Mouse (Mus musculus): ENCODE measurements around the gene Zfp260. TPM values are rescaled to one million over a fixed set of nuclear protein-coding genes. Genes with fewer than 3 reads are reported as not detected.
A peak's percentile ranks its signal among the peaks of the same experiment; 100 is the strongest.
"Not testable (repeated sequence)": the region's sequence is repeated elsewhere in the genome, so short reads cannot be mapped to it uniquely, and the experiment has no call there.

The Zfp260 gene
- polyA plus RNA-seq, 1 experiment from 2014 or later = 69.0 TPM

DNA sequence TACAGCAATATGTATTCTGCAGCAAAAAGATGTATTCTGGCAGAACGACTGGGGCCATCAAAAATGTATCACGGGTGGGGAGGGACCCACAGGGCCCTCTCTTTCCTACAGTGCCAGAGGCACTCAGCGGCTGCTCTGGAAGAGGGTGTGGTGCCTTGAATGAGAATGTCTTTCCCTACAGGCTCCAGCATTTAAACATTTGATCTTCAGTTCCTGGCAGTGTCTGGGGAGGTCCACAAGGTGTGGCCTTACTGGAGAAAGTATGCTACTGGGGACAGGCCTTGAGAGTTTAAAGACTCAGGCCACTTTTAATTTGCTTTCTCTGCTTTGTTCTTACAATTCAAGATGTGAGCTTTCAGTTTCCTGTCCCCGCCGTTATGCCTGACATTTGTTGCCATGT is 21.5 kb downstream of the Zfp260 start:
- Histone ChIP-seq H3K27ac (ENCODE audit: low read depth, low read length) (no peak overlapping the region), H3K9me3 (ENCODE audit: control insufficient read depth, low read length) (peaks cover 6% of the 10 kb centered on the region; the same call in 1 of the 2 replicates), H3K27me3 (replicated peaks; ENCODE audit: control insufficient read depth, insufficient read depth, low read length) (no peaks in the 10 kb centered on the region), H3K36me3 (ENCODE audit: control insufficient read depth, insufficient read depth, low read length) (no peaks in the 10 kb centered on the region), H3K4me1 (ENCODE audit: control insufficient read depth, insufficient read depth, low read depth, low read length) (no peaks in the 10 kb centered on the region), H3K4me2 (ENCODE audit: low read length) (no peak overlapping the region), H3K9ac (ENCODE audit: low read depth, low read length) (no peak overlapping the region), H3K4me3 (ENCODE audit: low read length) (no peak overlapping the region)
- no peak for ATAC-seq
- 98% methylated on average over 5 of the region's 5 CpGs for whole genome bisulfite sequencing

DNA sequence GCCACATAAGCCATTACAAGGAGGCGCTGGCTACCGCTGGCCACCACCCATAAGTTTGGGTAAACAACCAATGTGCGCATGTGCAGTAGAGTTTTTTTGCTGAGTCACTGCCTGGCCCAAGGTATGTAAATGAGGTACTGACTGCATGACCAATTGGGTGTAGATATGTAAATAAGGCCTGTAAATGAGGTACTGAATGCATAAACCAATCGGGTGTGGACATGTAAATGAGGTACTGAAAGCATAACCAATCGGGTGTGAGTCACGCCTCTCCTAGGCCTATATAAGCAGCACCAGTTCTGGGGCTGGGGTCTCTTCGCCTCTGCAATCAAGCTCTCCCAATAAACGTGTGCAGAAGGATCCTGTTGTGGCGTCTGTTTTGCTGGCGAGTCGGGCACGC is 23.4 kb downstream of the Zfp260 start:
- H3K27ac ChIP-seq (ENCODE audit: low read depth, low read length); H3K27me3 ChIP-seq (replicated peaks; ENCODE audit: control insufficient read depth, insufficient read depth, low read length); H3K9me3 ChIP-seq (ENCODE audit: control insufficient read depth, low read length); H3K9ac ChIP-seq (ENCODE audit: low read depth, low read length); ATAC-seq; H3K36me3 ChIP-seq (ENCODE audit: control insufficient read depth, insufficient read depth, low read length); H3K4me2 ChIP-seq (ENCODE audit: low read length); H3K4me3 ChIP-seq (ENCODE audit: low read length); H3K4me1 ChIP-seq (ENCODE audit: control insufficient read depth, insufficient read depth, low read depth, low read length): not testable (repeated sequence)
- 95% methylated on average over 12 of the region's 12 CpGs for WGBS

DNA sequence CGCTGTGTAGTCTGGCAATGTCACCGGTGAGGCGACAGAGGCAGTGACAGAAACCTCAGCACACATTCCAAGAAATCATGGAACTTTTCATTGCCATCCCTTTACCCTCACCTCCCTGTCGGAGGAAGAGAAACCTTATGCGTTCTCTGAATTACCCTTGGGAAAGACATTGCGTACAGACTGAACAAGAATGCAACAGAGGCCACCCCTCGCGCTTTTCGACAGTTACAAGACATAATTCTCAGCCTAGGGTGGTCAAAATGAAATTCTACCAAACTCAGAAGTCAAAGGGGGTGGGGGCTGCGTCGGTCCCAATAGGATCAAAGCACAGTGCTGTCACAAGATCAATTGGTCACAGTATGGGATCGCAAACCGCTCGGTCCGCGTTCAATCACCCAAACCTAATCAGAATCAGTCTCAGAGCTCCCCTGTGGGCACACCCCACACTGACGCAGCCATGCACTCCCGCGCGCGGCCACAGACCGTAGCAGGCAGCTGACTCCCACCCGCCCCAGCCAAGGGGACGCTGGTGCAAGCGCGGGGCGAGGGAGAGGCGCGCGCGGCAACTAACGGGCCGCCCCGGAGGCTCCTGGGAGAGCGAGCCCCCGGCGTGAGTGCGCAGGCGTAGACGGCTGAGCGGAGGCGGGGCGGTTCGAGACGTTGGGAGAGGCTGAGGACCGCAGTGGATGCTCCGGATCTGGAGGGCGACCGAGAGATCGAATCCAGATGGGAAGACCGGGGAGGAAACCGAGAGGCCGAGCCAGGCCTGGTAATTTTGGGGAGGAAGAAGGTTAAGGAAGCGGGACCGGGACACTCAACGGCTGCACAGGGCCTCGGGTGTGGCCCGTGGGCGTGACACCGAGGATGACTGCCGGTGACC is 27.0 kb downstream of the Zfp260 start, which contains the start of gene Zfp382:
Zfp382 (plus strand) TSS at position 635 of the 880 bp plus-strand sequence.
- under 1% methylated on average over 61 of the region's 61 CpGs for WGBS

DNA sequence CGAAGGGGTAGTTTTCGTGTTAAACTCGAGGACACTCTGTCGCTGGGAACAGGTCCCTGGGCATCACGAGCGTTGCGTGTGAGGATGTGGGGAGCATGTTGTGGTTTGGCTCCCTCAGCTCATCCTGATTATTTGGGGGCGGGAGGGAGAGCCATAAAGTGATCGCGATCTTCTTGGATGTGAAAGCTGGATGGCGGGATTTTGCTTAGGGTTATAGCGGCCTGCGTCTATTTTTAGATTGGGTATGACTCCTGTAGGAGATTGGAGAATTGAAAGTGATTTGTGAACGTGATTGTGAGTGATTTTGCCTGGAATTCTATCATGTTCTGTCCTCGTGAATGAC is 27.6 kb downstream of the Zfp260 start:
- H3K9ac ChIP-seq (ENCODE audit: low read depth, low read length) = peak overlapping the region; percentile 84
- peak overlapping the region; percentile 66 for H3K4me3 ChIP-seq (ENCODE audit: low read length)
- no peak for ATAC-seq
- H3K9me3 ChIP-seq (ENCODE audit: control insufficient read depth, low read length) = no peaks in the 10 kb centered on the region
- H3K4me2 ChIP-seq (ENCODE audit: low read length) = peak overlapping the region; percentile 89
- peaks cover 8% of the 10 kb centered on the region for H3K4me1 ChIP-seq (ENCODE audit: control insufficient read depth, insufficient read depth, low read depth, low read length)
- 3% methylated on average over 15 of the region's 15 CpGs for WGBS
- peaks cover 4% of the 10 kb centered on the region; the same call in 1 of the 2 replicates for H3K36me3 ChIP-seq (ENCODE audit: control insufficient read depth, insufficient read depth, low read length)
- H3K27ac ChIP-seq (ENCODE audit: low read depth, low read length) = peak overlapping the region; percentile 87
- no peaks in the 10 kb centered on the region for H3K27me3 ChIP-seq (replicated peaks; ENCODE audit: control insufficient read depth, insufficient read depth, low read length)

More for the DNA sequence above, 27.0 kb downstream of the Zfp260 start, which contains the start of gene Zfp382:
- Histone ChIP-seq H3K4me2 (ENCODE audit: low read length) (peak within 1 kb of the TSS; percentile 89), H3K36me3 (ENCODE audit: control insufficient read depth, insufficient read depth, low read length) (peaks cover 2% of the 10 kb centered on the region; the same call in 1 of the 2 replicates), H3K4me3 (ENCODE audit: low read length) (peak within 1 kb of the TSS; percentile 66), H3K27ac (ENCODE audit: low read depth, low read length) (peak within 1 kb of the TSS; percentile 87), H3K27me3 (replicated peaks; ENCODE audit: control insufficient read depth, insufficient read depth, low read length) (no peaks in the 10 kb centered on the region), H3K9ac (ENCODE audit: low read depth, low read length) (peak within 1 kb of the TSS; percentile 84), H3K4me1 (ENCODE audit: control insufficient read depth, insufficient read depth, low read depth, low read length) (peaks cover 8% of the 10 kb centered on the region), H3K9me3 (ENCODE audit: control insufficient read depth, low read length) (no peaks in the 10 kb centered on the region)
- ATAC-seq = peak; percentile 98

DNA sequence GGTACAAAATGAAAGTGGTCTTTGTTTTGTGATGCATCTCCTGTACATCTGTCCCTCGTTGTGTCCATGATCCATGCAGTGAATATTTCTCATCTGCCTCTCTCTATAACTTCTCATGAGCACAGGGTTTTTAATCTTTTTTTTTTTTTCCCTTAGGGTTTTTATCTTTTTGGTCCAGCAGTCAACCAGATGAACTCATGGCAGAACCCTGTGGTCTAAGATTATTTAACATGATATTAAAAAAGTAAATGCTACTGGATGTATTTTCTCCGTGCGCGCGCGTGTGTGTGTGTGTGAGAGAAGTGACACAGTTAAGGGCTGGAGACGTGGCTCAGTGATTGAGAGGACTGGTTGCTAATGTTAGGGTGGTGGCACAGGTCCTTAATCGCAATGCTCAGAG is 35.3 kb downstream of the Zfp260 start:
- Histone ChIP-seq H3K36me3 (ENCODE audit: control insufficient read depth, insufficient read depth, low read length) (peaks cover 52% of the 10 kb centered on the region), H3K27ac (ENCODE audit: low read depth, low read length) (no peak overlapping the region), H3K9ac (ENCODE audit: low read depth, low read length) (no peak overlapping the region), H3K4me2 (ENCODE audit: low read length) (no peak overlapping the region), H3K27me3 (replicated peaks; ENCODE audit: control insufficient read depth, insufficient read depth, low read length) (no peaks in the 10 kb centered on the region), H3K4me1 (ENCODE audit: control insufficient read depth, insufficient read depth, low read depth, low read length) (no peaks in the 10 kb centered on the region), H3K4me3 (ENCODE audit: low read length) (no peak overlapping the region), H3K9me3 (ENCODE audit: control insufficient read depth, low read length) (no peaks in the 10 kb centered on the region)
- ATAC-seq = no peak
- 94% methylated on average over 8 of the region's 8 CpGs for WGBS

DNA sequence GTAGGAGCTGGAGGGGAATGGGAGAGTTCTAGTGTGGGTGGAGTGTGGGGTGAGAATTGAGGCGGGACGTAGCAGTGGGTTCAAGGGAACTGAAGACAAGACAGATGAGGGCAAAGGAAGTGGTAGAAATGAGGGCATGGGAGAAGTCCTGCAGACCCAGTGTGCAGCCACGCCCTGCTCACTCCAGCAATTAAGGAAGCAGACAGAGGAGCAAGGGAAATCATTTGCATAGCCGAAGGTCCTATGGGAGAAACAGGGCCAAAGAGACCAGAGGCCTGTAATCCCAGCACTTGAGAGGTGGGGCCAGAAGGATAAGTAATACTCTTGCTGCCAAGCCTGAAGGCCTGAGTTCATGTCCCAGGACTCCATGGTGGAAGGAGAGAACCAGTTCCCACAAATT is 37.8 kb downstream of the Zfp260 start:
- Histone ChIP-seq H3K4me1 (ENCODE audit: control insufficient read depth, insufficient read depth, low read depth, low read length) (no peaks in the 10 kb centered on the region), H3K4me3 (ENCODE audit: low read length) (no peak overlapping the region), H3K27me3 (replicated peaks; ENCODE audit: control insufficient read depth, insufficient read depth, low read length) (no peaks in the 10 kb centered on the region), H3K36me3 (ENCODE audit: control insufficient read depth, insufficient read depth, low read length) (peaks cover 55% of the 10 kb centered on the region), H3K9ac (ENCODE audit: low read depth, low read length) (no peak overlapping the region), H3K27ac (ENCODE audit: low read depth, low read length) (no peak overlapping the region), H3K9me3 (ENCODE audit: control insufficient read depth, low read length) (no peaks in the 10 kb centered on the region), H3K4me2 (ENCODE audit: low read length) (no peak overlapping the region)
- ATAC-seq = no peak
- whole genome bisulfite sequencing = 91% methylated on average over 4 of the region's 4 CpGs

DNA sequence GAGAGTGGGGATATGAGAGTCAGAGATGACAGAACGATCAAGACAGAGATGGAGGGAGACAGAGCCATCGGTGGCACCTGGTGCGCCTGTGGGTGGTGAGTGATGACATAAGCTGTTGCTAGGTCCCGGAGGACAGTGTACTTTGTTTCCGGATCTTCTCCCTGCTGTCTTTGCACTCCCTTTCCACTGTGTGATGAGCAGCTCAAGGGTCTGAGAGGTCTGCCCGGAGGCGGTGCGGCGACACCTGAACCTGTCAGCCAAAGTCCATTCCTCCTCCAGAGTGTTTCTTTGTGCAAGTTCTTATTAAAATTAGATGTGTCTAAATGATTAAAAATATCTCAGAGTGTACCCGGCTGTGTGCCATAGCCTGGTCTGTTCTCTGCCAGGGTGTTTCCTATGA is 42.2 kb downstream of the Zfp260 start:
- no peak overlapping the region for H3K27ac ChIP-seq (ENCODE audit: low read depth, low read length)
- H3K4me1 ChIP-seq (ENCODE audit: control insufficient read depth, insufficient read depth, low read depth, low read length) = no peaks in the 10 kb centered on the region
- WGBS = 92% methylated on average over 10 of the region's 10 CpGs
- no peaks in the 10 kb centered on the region for H3K9me3 ChIP-seq (ENCODE audit: control insufficient read depth, low read length)
- H3K4me3 ChIP-seq (ENCODE audit: low read length) = no peak overlapping the region
- H3K9ac ChIP-seq (ENCODE audit: low read depth, low read length) = no peak overlapping the region
- ATAC-seq = no peak
- H3K36me3 ChIP-seq (ENCODE audit: control insufficient read depth, insufficient read depth, low read length) = peaks cover 39% of the 10 kb centered on the region
- no peaks in the 10 kb centered on the region for H3K27me3 ChIP-seq (replicated peaks; ENCODE audit: control insufficient read depth, insufficient read depth, low read length)
- H3K4me2 ChIP-seq (ENCODE audit: low read length) = no peak overlapping the region

DNA sequence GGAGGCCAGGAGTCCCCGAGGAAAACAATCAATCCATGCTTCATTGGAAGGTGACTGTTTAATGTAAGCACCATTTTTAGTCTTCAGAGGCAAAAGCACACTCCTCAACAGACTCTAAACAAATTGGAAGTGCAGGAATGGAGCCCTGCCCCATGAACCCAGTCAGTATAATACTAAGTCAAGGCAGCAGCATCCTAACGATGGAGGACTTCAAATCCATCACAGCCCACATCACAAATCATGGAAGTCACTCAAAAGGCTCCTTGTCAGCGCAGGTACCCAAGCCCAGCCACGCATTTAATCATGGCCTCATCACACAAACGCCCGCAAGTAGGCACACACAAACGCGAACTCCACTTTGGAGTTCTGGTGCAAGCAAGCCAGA is 48.6 kb downstream of the Zfp260 start:
- ATAC-seq = peak; percentile 45; the same call in 1 of the 2 replicates
- Histone ChIP-seq H3K4me3 (ENCODE audit: low read length) (peak overlapping the region; percentile 69), H3K36me3 (ENCODE audit: control insufficient read depth, insufficient read depth, low read length) (no peaks in the 10 kb centered on the region), H3K9me3 (ENCODE audit: control insufficient read depth, low read length) (no peaks in the 10 kb centered on the region), H3K4me2 (ENCODE audit: low read length) (peak overlapping the region; percentile 71), H3K4me1 (ENCODE audit: control insufficient read depth, insufficient read depth, low read depth, low read length) (peaks cover 2% of the 10 kb centered on the region; the same call in 1 of the 2 replicates), H3K9ac (ENCODE audit: low read depth, low read length) (peak overlapping the region; percentile 78), H3K27me3 (replicated peaks; ENCODE audit: control insufficient read depth, insufficient read depth, low read length) (no peaks in the 10 kb centered on the region), H3K27ac (ENCODE audit: low read depth, low read length) (peak overlapping the region; percentile 85)
- 15% methylated on average over 8 of the region's 8 CpGs for WGBS

DNA sequence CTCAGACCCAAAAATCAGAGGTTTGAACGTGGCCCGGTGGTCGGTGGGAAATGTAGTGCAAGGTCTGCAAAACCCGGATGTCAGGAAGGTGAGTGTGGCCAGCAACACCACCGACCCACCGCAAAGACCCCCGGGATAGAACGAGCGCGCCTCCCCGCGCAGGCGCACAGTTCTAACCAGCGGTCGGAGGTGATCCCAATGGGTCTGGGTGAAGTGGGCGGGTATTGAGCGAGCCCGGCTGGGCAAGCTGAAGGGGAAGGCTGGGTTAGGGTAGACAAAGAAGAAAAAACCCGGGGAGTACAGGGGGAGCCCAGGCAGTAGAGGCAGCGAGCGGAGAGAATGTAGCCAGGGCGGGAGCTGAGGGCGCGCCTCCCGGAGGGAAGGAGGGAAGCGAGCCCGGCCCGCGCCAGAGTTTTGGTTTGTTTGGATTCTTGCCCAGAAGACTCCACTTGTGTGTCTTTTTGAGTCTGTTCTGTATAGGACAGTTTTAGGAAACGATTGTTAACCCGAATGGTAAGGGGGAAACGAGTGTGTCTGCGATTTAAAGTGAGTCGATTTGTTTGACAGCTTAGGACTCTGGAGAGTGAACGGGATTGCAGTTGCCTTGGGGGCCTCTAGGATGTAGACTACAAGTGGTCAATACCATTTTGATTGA is 49.1 kb downstream of the Zfp260 start:
- peak overlapping the region; percentile 71 for H3K4me2 ChIP-seq (ENCODE audit: low read length)
- H3K27ac ChIP-seq (ENCODE audit: low read depth, low read length) = peak overlapping the region; percentile 85
- peak overlapping the region; percentile 78 for H3K9ac ChIP-seq (ENCODE audit: low read depth, low read length)
- H3K27me3 ChIP-seq (replicated peaks; ENCODE audit: control insufficient read depth, insufficient read depth, low read length) = no peaks in the 10 kb centered on the region
- WGBS = 1% methylated on average over 35 of the region's 35 CpGs
- peaks cover 2% of the 10 kb centered on the region; the same call in 1 of the 2 replicates for H3K4me1 ChIP-seq (ENCODE audit: control insufficient read depth, insufficient read depth, low read depth, low read length)
- peak; percentile 98 for ATAC-seq
- H3K4me3 ChIP-seq (ENCODE audit: low read length) = peak overlapping the region; percentile 69
- H3K9me3 ChIP-seq (ENCODE audit: control insufficient read depth, low read length) = no peaks in the 10 kb centered on the region
- H3K36me3 ChIP-seq (ENCODE audit: control insufficient read depth, insufficient read depth, low read length) = no peaks in the 10 kb centered on the region
